In genomic region chr6:143597414-143597813, GRCm38 (mm10) we compare ENCODE assay signal across 21 mouse cellular contexts.
DNase-seq lines count a peak whose midpoint lies in the region; ATAC-seq lines count a peak whose summit lies in the region.
"Had no signal": no experiment of that assay in that cellular context is flagged by ENCODE, and none has a peak within 500 bp of the region (broad histone marks: within the 10 kb centered on the region; RNA-seq: fewer than 3 reads in every experiment).

No protein-coding gene starts in this region.

- no peaks in the 10 kb centered on the region for H3K4me1 ChIP-seq in forebrain, embryonic 14.5 days (ENCODE audit: control insufficient read depth, insufficient read depth, low read length)
- no peaks in the 10 kb centered on the region for H3K4me1 ChIP-seq in forebrain, embryonic 16.5 days (replicated peaks; ENCODE audit: control insufficient read depth, insufficient read depth, low read length)
- H3K4me1 ChIP-seq: embryonic facial prominence, embryonic 12.5 days; forebrain, embryonic 12.5 days; heart, embryonic 13.5 days; hindbrain, embryonic 12.5 days had no signal

- no peak overlapping the region for H3K4me2 ChIP-seq in forebrain, embryonic 14.5 days (ENCODE audit: low read length)
- H3K4me2 ChIP-seq in forebrain, embryonic 16.5 days (ENCODE audit: low read length): no peak overlapping the region
- H3K4me2 ChIP-seq: embryonic facial prominence, embryonic 12.5 days; forebrain, embryonic 12.5 days; heart, embryonic 13.5 days; hindbrain, embryonic 12.5 days had no signal

- 57% methylated on average over 3 of the region's 3 CpGs for WGBS in forebrain, embryonic 14.5 days
- 53% methylated on average over 3 of the region's 3 CpGs for WGBS in forebrain, embryonic 16.5 days

- H3K9ac ChIP-seq in forebrain, embryonic 14.5 days (ENCODE audit: low read length): no peak overlapping the region
- H3K9ac ChIP-seq in forebrain, embryonic 16.5 days (replicated peaks; ENCODE audit: low read depth, low read length): no peak overlapping the region
- H3K9ac ChIP-seq: embryonic facial prominence, embryonic 12.5 days; forebrain, embryonic 12.5 days; heart, embryonic 13.5 days; hindbrain, embryonic 12.5 days had no signal

- peak; percentile 44 for DNase-seq in forebrain, embryonic 14.5 days (ENCODE audit: low spot score)
- peak; percentile 3 for DNase-seq in kidney, adult 9 months
- DNase-seq in kidney, postnatal 14 days: no peak
- peak; percentile 13 for DNase-seq in right cerebral cortex, postnatal 14 days
- no peak for DNase-seq in right cerebral cortex, adult 18-20 months
- DNase-seq in spleen, postnatal 10 days (ENCODE audit: low spot score in 2 of 2): no peak
- DNase-seq: adrenal gland, adult 8-10 months; adrenal gland, postnatal 36 days; cerebellum, adult 11-12 months; cerebellum, adult 9-11 months; embryo, embryonic 11 days; gastrocnemius, postnatal 25 days; heart, postnatal 4 days had no signal

- no peaks in the 10 kb centered on the region for H3K36me3 ChIP-seq in forebrain, embryonic 14.5 days (ENCODE audit: control insufficient read depth, insufficient read depth, low read length)
- no peaks in the 10 kb centered on the region for H3K36me3 ChIP-seq in forebrain, embryonic 16.5 days (ENCODE audit: control insufficient read depth, insufficient read depth)
- H3K36me3 ChIP-seq: embryonic facial prominence, embryonic 12.5 days; forebrain, embryonic 12.5 days; heart, embryonic 13.5 days; hindbrain, embryonic 12.5 days had no signal

- no peaks in the 10 kb centered on the region for H3K9me3 ChIP-seq in forebrain, embryonic 14.5 days (replicated peaks; ENCODE audit: control insufficient read depth, low read length)
- no peaks in the 10 kb centered on the region for H3K9me3 ChIP-seq in forebrain, embryonic 16.5 days (ENCODE audit: control insufficient read depth, low read length)
- H3K9me3 ChIP-seq: embryonic facial prominence, embryonic 12.5 days; forebrain, embryonic 12.5 days; heart, embryonic 13.5 days; hindbrain, embryonic 12.5 days had no signal

- no peaks in the 10 kb centered on the region for H3K27me3 ChIP-seq in forebrain, embryonic 14.5 days (replicated peaks; ENCODE audit: control insufficient read depth, insufficient read depth, low read length)
- H3K27me3 ChIP-seq in forebrain, embryonic 16.5 days (replicated peaks; ENCODE audit: control insufficient read depth, insufficient read depth, low read length): no peaks in the 10 kb centered on the region
- H3K27me3 ChIP-seq: embryonic facial prominence, embryonic 12.5 days; forebrain, embryonic 12.5 days; heart, embryonic 13.5 days; hindbrain, embryonic 12.5 days had no signal

- no peak overlapping the region for H3K4me3 ChIP-seq in forebrain, embryonic 14.5 days (ENCODE audit: low read depth, low read length)
- no peak overlapping the region for H3K4me3 ChIP-seq in forebrain, embryonic 16.5 days (replicated peaks; ENCODE audit: low read length)
- H3K4me3 ChIP-seq: embryonic facial prominence, embryonic 12.5 days; forebrain, embryonic 12.5 days; heart, embryonic 13.5 days; hindbrain, embryonic 12.5 days had no signal

- ATAC-seq in forebrain, embryonic 14.5 days: no peak
- ATAC-seq in forebrain, embryonic 16.5 days: no peak
- ATAC-seq: hindbrain, embryonic 16.5 days; inflammation-experienced regulatory T-cells, adult 6 months; intestine, postnatal 0 days had no signal

- H3K27ac ChIP-seq in forebrain, embryonic 14.5 days (ENCODE audit: low read depth, low read length): no peak overlapping the region
- H3K27ac ChIP-seq in forebrain, embryonic 16.5 days (ENCODE audit: low read length): no peak overlapping the region
- H3K27ac ChIP-seq: embryonic facial prominence, embryonic 12.5 days; forebrain, embryonic 12.5 days; heart, embryonic 13.5 days; hindbrain, embryonic 12.5 days had no signal

Comparison
In these comparisons a context has a peak if more than half of its experiments do, and no peak if none do; other contexts are left out.
1. DNase-seq: peak in forebrain, embryonic 14.5 days (single experiment), kidney, adult 9 months (single experiment) and right cerebral cortex, postnatal 14 days (single experiment); none in kidney, postnatal 14 days (single experiment), right cerebral cortex, adult 18-20 months (single experiment) and spleen, postnatal 10 days (0 of 2).